Mouse (Mus musculus): Measurements from ENCODE around the gene Sertad2.

The Sertad2 gene

DNA sequence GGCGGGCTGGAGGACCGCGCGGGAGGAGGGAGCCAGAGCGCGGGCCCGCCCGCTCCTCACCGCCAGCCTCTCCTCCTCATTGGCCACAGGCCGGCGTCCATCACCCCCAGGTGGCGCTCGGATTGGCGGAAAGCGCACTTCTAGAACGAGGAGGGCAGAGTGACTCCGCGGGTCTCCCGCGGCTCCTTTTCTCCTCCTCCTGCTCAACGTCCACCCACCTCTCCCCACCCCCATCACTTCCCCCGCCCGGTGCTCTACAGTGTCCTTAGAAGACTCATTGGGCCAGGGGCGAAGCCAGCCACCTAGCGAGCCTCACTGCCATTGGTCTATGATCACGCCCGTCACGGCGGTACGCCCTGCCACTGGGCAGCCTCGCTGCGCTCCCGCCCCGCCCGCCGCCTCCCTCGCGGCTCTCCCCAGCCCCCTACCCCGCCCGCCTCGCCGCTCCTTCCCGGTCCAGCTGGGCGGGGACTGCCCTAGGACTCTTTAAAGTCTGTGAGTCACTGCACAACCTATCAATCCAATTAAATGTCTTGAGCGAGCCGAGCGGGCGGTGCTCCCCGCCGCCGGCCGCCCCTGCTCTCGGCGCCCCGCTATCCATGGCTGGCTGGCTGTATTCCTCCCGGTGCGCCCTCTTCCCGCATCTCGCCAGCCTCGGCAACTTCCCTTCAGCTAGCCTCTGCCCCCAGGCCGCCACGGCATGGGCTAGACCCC lies at the start of gene Sertad2:
TSS of gene Sertad2 (plus strand) at position 515 of the 714 bp plus-strand sequence.
- DNase-seq (ENCODE audit: low spot score), result peak; percentile 99

DNA sequence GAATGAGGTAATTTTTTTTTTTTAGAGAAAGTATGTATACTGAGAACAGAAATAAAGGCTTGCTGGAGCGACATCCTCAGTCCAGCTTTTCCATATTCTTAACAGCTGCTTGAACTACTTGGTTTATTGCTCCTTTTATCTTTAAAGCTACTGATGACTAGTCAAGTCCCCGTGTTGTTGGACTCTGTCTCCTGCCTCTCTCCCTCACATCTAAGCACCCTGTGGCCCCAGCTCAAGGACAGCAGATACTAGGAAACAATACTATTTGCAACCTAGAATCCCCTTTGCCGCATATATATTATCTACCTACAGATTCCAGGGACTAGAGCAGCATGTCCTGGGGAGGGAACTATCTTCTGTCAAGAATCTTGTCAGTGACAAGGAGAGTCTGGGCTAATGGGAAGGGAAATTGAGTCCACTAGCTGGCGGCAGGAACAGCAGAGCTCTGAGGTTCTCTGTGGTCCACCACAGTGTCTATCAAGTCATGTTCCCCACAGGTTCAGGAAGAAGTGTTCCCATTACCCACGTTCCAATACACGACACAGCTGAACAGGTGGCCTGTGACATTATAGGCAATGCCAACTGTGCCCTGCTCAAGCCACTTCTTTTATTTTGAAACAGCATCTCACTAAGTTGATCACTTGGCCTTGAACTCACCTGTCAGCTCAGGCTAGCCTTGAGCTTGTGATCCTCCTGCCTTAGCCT lies 49.0 kb upstream of the Sertad2 start:
- no peak for DNase-seq (ENCODE audit: low spot score)

- no peak for DNase-seq (ENCODE audit: low spot score)
Observed at GRCm38 (mm10) chr11:20500516-20500915, 42.5 kb upstream of the Sertad2 start.

- no peak for DNase-seq (ENCODE audit: low spot score)
Observed at GRCm38 (mm10) chr11:20501160-20501955, 41.7 kb upstream of the Sertad2 start.

DNA sequence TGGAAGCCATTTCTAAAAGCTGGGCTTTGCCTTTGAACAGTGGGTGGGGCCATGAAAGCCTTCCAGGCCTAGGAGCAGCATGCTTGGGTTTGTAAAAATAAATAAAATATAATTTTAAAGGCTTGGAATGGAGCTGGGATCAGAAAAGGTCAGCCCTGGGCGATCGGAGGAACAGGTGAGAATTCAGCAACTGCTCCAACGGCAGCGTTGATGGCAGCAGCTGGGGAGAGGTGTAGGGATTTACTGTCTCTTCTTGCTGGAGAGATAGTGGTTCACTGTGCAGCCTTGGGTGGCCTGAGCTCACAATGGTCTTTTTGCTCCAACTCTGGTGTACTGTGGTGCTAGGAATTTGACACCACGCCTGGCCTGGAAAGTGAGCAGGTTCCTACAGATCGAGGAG lies 29.5 kb upstream of the Sertad2 start:
- DNase-seq (ENCODE audit: low spot score), result no peak

GRCm38 (mm10) chr11:20514757-20515156 lies 28.3 kb upstream of the Sertad2 start:
- DNase-seq (ENCODE audit: low spot score), result no peak

- DNase-seq (ENCODE audit: low spot score), result no peak
Observed at GRCm38 (mm10) chr11:20521321-20521720, 21.7 kb upstream of the Sertad2 start.

GRCm38 (mm10) chr11:20522750-20523149 lies 20.3 kb upstream of the Sertad2 start:
- DNase-seq (ENCODE audit: low spot score), result no peak

DNA sequence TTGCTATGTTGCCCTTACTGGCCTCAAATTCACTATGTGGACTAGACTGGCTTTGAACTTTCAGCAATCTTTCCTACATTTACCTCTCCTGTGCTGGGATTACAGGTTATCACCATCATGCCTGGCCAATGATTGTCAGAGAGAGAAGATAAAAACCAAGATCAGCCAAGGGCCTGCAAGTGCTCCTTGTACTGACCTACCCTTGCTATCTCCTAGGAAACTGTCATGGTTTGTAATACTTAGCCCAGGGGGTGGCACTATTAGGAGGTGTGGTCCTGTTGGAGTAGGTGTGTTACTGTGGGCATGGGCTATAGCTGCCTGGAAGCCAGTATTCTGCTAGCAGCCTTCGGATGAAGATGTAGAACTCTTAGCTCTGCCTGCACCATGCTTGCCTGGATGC lies 18.6 kb upstream of the Sertad2 start:
- no peak for DNase-seq (ENCODE audit: low spot score)

DNA sequence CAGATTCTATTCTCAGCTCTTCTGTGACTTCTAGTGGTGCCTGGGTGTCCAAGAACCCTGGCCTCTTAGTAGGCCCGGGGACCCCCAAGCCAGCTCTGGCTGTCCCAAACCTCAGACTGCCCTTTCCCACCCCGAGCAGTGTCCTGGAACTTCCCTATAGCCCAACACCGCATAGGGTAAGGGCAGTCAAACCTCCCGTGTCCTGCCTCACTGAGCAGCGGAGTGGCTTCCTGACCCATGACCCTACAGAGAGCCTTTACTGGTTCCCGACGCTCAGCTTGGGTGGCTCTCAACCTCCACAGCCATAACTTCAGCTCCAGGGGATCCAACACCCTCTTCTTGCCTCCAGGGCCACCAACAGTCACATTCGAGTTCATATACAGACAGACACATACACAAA lies 17.1 kb upstream of the Sertad2 start:
- DNase-seq (ENCODE audit: low spot score), result no peak

DNA sequence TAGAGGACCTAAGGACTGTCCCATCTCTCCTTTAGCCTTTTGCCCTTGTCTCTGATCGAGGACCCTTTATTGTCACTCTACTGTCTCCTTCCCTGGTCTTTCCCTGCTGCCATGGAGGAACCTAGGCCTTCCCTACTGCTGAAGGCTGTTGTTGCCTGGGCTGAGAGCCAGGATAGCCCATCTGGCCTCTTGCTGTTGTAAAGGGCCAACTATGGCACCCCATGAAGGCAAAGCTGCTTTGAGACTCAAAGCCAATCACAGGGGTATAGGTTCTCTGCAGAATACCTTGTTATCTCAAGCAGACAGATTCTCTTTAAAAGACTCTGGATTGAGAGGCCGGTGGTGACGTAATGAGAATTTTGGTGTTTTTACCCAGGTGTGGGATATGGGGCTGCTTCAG lies 15.2 kb upstream of the Sertad2 start:
- no peak for DNase-seq (ENCODE audit: low spot score)

DNA sequence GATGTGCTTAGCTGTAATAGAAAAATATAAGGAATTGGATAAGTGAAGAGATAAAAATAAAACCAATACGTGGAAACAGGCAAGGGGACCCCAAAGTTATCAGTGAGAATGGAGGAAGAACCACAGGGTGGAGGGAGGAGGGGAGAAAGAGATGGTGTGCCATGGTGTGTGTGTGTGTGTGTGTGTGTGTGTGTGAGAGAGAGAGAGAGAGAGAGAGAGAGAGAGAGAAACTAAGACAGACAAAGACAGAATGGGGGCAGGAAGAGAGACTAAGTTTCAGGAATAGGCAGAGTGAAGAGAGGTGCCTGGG lies 11.4 kb upstream of the Sertad2 start:
- DNase-seq (ENCODE audit: low spot score), result no peak

- peak; percentile 75 for DNase-seq (ENCODE audit: low spot score)
Observed at GRCm38 (mm10) chr11:20531992-20532881, 10.8 kb upstream of the Sertad2 start.

- no peak for DNase-seq (ENCODE audit: low spot score)
Observed at GRCm38 (mm10) chr11:20533231-20533630, 9.8 kb upstream of the Sertad2 start.

DNA sequence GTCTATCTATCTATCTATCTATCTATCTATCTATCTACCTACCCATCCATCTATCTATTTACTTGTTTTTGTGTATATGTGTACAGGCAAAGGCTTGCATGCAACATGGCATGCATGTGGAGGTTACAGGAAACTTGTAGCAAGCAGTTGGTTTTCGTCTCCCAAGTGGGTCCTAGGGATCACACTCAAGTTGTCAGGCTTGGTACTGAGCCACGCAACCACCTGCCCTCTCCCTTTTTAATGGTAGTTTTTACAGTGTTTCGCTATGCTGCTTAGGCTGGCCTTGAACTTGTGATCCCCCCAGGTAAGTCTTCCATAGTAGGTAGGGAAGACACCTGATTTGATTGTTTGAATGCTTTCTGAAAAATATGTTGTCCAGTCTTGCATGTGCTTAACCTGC lies 5.8 kb upstream of the Sertad2 start:
- DNase-seq (ENCODE audit: low spot score), result no peak

DNA sequence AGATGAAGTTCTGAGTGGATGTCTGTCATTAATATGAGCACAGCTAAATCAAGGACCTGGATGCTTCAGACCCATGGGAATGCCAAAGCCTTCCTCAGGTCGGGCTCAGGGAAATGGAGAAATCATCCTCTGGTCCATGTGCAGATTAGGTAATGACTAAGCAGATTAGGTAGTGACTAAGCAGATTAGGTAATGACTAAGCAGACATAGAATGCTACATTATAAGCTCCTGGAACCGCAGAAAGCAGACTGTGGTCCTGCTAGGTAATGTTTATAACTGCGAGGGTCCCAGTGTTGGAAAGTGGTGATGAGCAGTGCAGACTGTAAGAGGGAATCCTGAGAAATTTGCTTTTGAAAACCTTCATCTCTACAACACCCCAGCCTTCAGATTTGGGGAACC lies 4.6 kb upstream of the Sertad2 start:
- DNase-seq (ENCODE audit: low spot score), result no peak

GRCm38 (mm10) chr11:20541280-20541679 lies 1.8 kb upstream of the Sertad2 start:
- no peak for DNase-seq (ENCODE audit: low spot score)

- no peak for DNase-seq (ENCODE audit: low spot score)
Observed at GRCm38 (mm10) chr11:20541995-20542637, 937 bp upstream of the Sertad2 start.

GRCm38 (mm10) chr11:20543453-20544120 lies 534 bp downstream of the Sertad2 start:
- DNase-seq (ENCODE audit: low spot score), result peak; percentile 46

DNA sequence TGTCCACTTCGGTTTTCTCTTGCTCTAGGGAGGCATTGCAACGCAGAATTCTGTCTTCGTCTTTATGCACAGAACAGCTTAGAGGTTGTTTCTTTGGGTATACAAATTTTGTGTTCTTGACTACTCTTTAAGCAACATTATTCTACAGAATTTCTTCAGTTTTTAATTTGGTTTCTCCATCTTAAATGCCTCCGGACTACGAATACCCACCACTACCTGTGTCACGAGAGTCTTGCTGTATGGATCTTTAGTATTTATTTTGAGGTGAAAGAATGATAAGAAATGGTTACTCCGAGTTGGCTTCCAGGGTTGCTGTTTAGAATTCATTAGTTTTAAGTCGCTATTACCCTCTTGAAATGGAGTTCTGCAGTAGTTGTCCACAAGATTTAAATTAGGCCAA lies 1.3 kb downstream of the Sertad2 start:
- no peak for DNase-seq (ENCODE audit: low spot score)
